Mouse (Mus musculus): ENCODE data around the gene Prtn3.

Prtn3 gene

DNA sequence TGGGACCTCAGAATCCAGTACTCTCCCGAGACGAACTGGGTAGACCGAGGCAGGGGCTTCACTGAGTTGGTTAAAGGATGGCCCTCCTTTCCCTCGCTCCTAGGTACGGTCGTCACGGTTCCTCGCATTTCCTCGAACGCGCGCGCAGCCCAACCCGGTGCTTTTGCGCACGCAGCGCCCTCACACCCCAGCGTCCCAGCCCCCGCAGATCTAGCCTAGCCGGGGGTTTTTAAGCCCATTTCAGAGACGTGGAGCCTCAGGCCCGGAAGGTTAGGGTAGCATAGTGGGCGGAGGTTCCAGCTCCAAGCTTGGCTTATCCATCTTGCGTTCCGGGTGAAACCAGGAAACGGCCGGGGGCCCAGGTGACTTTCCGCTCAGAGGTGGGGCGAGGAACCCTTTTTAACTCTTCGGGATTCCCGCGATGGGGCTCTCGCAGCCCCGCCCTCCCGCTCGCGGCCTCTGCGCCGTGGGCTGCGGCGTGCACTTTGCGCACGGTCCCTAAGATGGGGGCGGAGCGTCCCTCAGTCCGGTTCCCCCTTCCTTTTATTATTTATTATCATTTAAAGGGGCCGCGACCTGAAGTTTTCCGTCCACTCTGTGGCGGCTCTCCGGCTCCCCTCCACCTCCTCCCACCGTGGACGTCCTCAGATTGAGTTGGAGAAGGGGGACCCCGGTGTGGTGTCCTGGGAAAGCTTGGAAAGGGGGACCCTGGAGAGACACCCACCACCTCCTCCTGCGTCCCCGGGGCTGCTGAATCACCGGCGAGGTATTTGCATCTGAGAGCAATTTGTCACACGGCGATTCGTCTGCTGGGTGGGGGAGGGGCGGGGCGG is 52.4 kb downstream of the Prtn3 start, which contains the start of gene Arid3a:
Gene Arid3a (plus strand): TSS at position 553 of the 833 bp plus-strand sequence.
- peak; percentile 62 for DNase-seq (ENCODE audit: low read depth, low spot score)

DNA sequence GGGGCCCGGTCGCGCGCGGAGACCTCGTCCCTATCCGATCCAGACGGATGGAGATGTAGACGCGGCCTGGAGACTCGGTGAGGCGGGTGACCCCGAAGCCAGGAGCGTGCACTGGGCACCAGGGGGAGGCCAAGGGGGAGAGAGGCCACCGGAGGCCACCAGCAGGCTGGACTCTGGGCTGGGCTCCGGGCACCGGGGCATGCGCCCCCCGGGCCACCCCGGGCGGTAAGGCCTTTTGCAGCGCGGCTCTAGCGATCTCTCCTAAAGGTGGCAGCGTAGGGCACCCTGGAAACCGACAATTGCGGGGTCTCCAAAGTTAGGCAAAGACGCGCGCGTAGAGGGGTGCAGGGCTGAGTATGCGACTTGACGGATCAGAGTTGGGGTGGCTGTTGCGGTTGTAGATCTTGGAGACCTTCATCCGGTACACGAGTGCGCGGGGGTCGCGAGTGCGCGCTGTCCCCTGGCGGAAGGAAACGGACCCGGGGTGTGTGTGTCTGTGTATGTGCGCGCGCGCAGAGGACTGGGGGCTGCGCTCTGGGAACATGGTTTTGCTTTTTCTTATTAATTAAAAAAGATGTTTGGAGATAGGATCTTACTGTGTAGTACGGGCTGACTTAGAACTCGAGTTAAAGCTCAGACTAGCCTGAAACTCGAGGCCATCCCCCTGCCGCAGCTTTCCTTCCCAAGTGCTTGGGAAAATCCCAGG is 53.2 kb downstream of the Prtn3 start:
- no peak for DNase-seq (ENCODE audit: low read depth, low spot score)

DNA sequence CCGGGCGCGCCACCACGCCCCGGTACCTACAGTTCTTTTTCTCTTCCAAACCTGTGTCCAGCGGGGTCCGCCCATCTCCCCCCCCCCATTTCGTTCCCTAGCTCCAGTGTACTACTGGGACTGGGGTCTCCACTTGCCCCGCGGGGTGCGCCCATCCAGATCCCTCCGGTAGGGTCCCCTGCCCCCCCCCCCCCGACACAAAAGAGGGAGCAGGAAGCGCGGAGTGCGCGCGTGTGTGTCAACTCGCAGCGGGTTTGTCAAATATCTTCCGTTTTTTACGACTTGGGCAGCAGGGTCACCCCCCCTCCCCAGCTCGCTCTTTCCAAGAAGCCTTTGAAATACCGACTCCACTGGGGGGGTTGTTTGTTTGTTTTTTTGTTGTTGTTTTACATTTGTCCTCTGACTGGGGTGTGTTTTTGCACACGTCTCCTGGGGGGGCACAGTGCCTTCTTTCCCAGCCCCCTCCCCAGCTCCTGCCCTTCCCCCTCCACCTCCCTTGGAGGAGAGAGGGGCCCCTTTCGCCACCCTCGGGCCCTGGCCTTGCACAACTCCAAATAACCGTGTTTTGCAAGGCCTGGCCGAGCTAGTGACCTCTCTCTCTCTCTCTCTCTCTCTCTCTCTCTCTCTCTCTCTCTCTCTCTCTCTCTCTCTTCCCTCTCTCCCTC is 53.9 kb downstream of the Prtn3 start:
- no peak for DNase-seq (ENCODE audit: low read depth, low spot score)

DNA sequence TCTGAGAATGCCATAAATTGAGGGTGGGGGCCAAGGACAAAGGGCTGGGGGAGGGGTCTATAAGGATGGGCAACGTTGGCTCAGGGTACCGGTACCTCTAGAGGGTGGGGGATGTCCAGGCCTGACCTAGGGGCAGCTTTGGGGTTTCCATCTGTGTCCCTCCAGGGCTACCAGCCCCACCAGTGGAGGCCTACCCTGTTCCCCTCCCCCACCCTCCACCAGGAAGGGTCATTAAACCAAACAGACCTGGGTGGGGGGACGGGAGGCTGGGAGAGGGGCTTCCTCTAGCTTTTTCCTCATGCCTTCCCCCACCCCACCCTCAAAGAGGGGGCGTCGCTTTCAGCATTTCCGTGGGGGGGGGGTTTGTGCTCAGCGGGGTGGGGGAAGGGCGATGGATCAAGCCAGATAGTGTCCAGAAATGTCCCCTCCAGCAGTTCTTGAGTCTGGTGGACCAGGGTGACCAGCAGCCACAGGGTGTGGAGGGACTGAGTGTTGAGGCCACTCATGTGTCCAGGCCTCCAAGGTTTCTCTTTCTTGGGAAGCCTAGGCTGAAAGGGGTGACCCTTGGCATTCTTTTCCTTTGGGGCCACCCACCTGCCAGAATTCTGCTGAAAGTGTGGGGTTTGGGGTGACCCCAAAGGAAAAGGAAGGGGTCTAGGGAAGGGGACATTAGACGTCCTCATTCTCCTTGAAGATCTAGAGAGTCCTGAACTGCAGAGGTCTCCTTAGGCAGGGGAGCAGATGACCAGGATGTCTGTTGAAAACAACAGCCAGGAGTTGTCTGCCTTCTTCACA is 54.8 kb downstream of the Prtn3 start:
- no peak for DNase-seq (ENCODE audit: low read depth, low spot score)

DNA sequence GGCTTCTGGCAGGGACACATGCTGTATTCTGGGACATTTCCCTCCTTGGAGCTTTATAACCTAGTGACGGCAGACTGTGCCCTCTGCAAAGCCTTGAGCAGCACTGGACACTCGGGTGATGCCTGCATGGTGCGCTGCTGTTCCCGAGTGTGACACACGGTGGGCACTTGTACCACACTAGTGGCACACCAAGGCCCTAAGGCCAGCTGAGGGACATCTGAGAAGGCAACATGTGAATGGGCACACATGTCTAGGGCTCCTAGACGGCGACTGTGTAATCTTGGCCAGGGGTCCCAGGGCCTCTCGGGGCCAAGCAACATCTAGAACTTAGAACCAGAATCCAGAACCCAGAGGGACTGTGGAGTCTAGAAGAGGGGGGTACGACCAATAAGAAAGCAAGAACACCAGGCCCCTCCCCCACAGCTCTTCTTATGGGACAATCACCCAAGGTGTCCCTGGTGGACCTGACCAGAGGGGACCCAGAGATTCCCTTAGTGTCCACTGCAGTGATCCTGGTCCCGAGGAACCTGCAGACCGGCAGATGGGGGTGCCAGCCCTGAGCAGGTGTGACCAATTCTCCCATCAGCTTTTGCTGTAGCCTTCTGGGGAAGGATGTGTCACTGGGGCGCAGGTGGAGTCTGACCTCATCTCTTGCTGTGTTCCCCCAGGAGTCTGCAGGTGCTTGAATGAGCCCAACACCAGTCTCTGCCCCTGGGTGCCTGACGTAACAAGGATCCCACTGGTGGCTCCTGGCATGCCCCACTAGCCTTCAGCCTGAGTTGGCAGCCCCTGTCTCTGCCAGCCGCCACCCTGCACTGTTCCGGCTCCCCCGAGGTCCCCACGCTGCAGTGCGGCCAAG is 55.9 kb downstream of the Prtn3 start:
- no peak for DNase-seq (ENCODE audit: low read depth, low spot score)

DNA sequence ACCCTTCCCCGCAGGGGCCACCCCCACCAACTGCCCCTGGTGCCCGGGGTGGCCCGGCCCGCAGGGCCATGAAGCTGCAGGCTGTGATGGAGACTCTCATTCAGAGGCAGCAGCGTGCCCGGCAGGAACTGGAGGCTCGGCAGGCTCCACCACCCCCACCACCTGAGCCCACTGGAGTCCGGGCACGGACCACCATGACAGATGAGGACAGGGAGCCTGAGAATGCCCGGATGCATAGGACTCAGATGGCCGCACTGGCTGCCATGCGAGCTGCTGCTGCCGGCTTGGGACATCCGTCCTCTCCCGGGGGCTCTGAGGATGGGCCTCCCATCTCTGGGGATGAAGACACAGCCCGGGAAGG is 56.5 kb downstream of the Prtn3 start:
- DNase-seq (ENCODE audit: low read depth, low spot score): no peak

DNA sequence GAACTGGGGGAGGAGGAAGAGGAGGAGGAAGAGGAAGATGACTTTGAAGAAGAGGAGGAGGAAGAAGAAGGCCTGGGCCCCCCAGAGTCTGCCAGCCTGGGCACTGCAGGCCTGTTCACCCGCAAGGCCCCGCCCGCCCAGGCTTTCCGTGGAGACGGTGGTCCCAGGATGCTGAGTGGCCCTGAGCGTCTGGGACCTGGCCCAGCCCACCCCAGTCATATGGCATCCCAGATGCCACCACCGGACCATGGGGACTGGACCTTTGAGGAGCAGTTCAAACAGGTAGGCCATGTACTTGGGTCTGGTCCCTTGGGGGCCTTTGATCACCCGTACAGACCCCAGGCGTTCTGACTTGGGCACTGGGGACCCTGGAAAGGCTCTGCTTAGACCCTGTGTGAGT is 57.5 kb downstream of the Prtn3 start:
- no peak for DNase-seq (ENCODE audit: low read depth, low spot score)

DNA sequence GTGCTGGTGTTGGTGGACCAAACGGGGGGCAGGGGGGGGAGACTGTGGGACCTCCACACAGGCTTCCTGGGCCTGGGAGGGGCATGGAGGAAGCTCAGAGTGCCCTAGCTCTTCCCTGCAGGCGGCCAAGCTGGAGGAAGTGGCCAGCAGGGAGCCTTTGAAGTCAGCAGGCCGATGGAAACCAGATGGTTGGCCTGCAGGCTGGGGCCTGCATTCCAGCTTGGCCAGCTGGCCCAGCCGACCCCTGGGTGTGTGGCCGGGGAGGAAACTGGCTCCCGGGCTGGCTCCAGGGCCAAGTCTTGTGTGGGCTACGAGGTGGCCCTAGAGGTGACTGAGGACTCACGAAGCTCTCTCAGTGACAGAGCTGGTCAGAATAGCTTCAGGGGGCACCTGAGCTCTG is 58.5 kb downstream of the Prtn3 start:
- DNase-seq (ENCODE audit: low read depth, low spot score): no peak
